Comparison of ENCODE assay signal across 9 mouse cellular contexts in the genomic region with DNA sequence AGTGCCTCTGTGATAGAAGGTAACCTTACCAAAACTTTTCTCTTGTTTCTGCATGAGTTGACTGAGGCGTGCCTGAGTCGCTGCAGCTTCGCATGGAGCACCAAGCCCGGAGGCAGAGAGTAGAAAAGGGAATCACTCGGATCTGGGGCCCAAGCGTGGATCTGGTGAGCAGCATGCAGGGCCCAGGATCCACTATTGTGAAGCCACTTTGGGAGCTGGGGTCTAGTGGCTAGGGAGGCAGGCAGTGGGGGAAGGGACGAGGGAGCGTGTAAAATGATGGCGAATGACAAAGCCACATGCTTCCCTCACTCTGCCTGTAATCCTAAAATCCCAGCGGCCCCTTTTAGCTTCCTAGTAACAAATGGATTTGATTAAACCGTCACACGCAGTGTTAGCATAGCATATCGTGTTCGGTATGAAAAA.
A peak's percentile ranks its signal among the peaks of the same experiment; 100 is the strongest.
DNase-seq lines count a peak whose midpoint lies in the region; ATAC-seq lines count a peak whose summit lies in the region.
"Had no signal": no experiment of that assay in that cellular context is flagged by ENCODE, and none has a peak within 500 bp of the region (broad histone marks: within the 10 kb centered on the region; RNA-seq: fewer than 3 reads in every experiment).

No protein-coding gene starts in this region.

- H3K4me2 ChIP-seq in heart, embryonic 15.5 days, result peak overlapping the region; percentile 87
- peak overlapping the region; percentile 78 for H3K4me2 ChIP-seq in hindbrain, embryonic 13.5 days
- H3K4me2 ChIP-seq in midbrain, embryonic 15.5 days, result peak overlapping the region; percentile 70

- H3K9ac ChIP-seq in heart, embryonic 15.5 days, result no peak overlapping the region
- H3K9ac ChIP-seq in hindbrain, embryonic 13.5 days, result peak overlapping the region; percentile 73
- peak overlapping the region; percentile 51 for H3K9ac ChIP-seq in midbrain, embryonic 15.5 days

- H3K4me1 ChIP-seq in heart, embryonic 15.5 days (replicated peaks), result peaks cover 21% of the 10 kb centered on the region
- peaks cover 68% of the 10 kb centered on the region for H3K4me1 ChIP-seq in hindbrain, embryonic 13.5 days (replicated peaks)
- peaks cover 35% of the 10 kb centered on the region for H3K4me1 ChIP-seq in midbrain, embryonic 15.5 days

- no peaks in the 10 kb centered on the region for H3K9me3 ChIP-seq in heart, embryonic 15.5 days (replicated peaks)
- no peaks in the 10 kb centered on the region for H3K9me3 ChIP-seq in hindbrain, embryonic 13.5 days
- no peaks in the 10 kb centered on the region for H3K9me3 ChIP-seq in midbrain, embryonic 15.5 days

- no peaks in the 10 kb centered on the region for H3K27me3 ChIP-seq in heart, embryonic 15.5 days
- peaks cover 5% of the 10 kb centered on the region for H3K27me3 ChIP-seq in hindbrain, embryonic 13.5 days
- no peaks in the 10 kb centered on the region for H3K27me3 ChIP-seq in midbrain, embryonic 15.5 days (replicated peaks)

- intact Hi-C loops in heart, postnatal 36 days (cut with DNase I), result no loop called here

- peak overlapping the region; percentile 55 for H3K4me3 ChIP-seq in heart, embryonic 15.5 days
- H3K4me3 ChIP-seq in hindbrain, embryonic 13.5 days, result peak overlapping the region; percentile 51
- H3K4me3 ChIP-seq in midbrain, embryonic 15.5 days, result peak overlapping the region; percentile 55

- no peaks in the 10 kb centered on the region for H3K36me3 ChIP-seq in heart, embryonic 15.5 days
- H3K36me3 ChIP-seq in hindbrain, embryonic 13.5 days, result no peaks in the 10 kb centered on the region
- H3K36me3 ChIP-seq in midbrain, embryonic 15.5 days (replicated peaks), result no peaks in the 10 kb centered on the region

- no peak for DNase-seq in heart, postnatal 36 days
- DNase-seq in embryo, embryonic 10.5 days (ENCODE audit: low spot score), result peak; percentile 76
- no peak for DNase-seq in testis, postnatal 10 days (ENCODE audit: low spot score)
- DNase-seq in adrenal gland, postnatal 36 days, result no peak
- no peak for DNase-seq in lung, postnatal 14 days

- 4% methylated on average over 14 of the region's 14 CpGs for WGBS in heart, embryonic 15.5 days
- WGBS in hindbrain, embryonic 13.5 days, result under 1% methylated on average over 14 of the region's 14 CpGs
- WGBS in midbrain, embryonic 15.5 days, result 1% methylated on average over 14 of the region's 14 CpGs

- no peak for ATAC-seq in heart, embryonic 15.5 days (replicated peaks; ENCODE audit: insufficient number of reproducible peaks, insufficient read depth, low FRiP score, low read depth)
- peak; percentile 23; the same call in 1 of the 2 replicates for ATAC-seq in hindbrain, embryonic 13.5 days (ENCODE audit: low FRiP score)
- ATAC-seq in midbrain, embryonic 15.5 days (replicated peaks), result peak; percentile 31

- no peak overlapping the region for H3K27ac ChIP-seq in heart, embryonic 15.5 days
- peak overlapping the region; percentile 91 for H3K27ac ChIP-seq in hindbrain, embryonic 13.5 days
- peak overlapping the region; percentile 80 for H3K27ac ChIP-seq in midbrain, embryonic 15.5 days
- H3K27ac ChIP-seq: macrophage had no signal
